Mouse (Mus musculus) heart, postnatal 0 days (tissue): ENCODE data around the gene S100a2. TPM values are rescaled to one million over a fixed set of nuclear protein-coding genes. Genes with fewer than 3 reads are reported as not detected.

Experiments
- ATAC-seq: fragments of 200-750 bp; cut with Nextera tagmentation; 2 replicates; pipeline ENCODE4 v1.8.0; 2017; ENCODE audit warnings: low read depth, moderate number of reproducible peaks, moderate library complexity; ENCODE audit not compliant: insufficient read depth
- DNase-seq: peaks from one replicate; pipeline ENCODE4 v3.0.0-alpha.2; 2016; ENCODE audit warnings: low spot score
- H3K27ac ChIP-seq: fragments of 300-500 bp; sonication (generic); 2 replicates; pipeline ENCODE4 v1.5.1; 2014; ENCODE audit warnings: low read depth, mild to moderate bottlenecking
- H3K27me3 ChIP-seq: fragments of 300-500 bp; sonication (generic); 2 replicates; pipeline ENCODE4 v1.6.1; 2014; ENCODE audit warnings: low read length, mixed read lengths; ENCODE audit not compliant: control insufficient read depth, insufficient read depth
- H3K36me3 ChIP-seq: fragments of 300-500 bp; sonication (generic); replicated peaks from 2 replicates; pipeline ENCODE4 v1.6.1; 2014; ENCODE audit warnings: low read length, mixed read lengths; ENCODE audit not compliant: control insufficient read depth, insufficient read depth
- H3K4me1 ChIP-seq: fragments of 300-500 bp; sonication (generic); 2 replicates; pipeline ENCODE4 v1.6.1; 2014; ENCODE audit warnings: antibody characterized with exemption; ENCODE audit not compliant: control insufficient read depth, insufficient read depth
- H3K4me2 ChIP-seq: fragments of 300-500 bp; sonication (generic); 2 replicates; pipeline ENCODE4 v1.6.1; 2014; ENCODE audit warnings: low read depth, mild to moderate bottlenecking, low read length, moderate library complexity
- H3K4me3 ChIP-seq: fragments of 300-500 bp; sonication (generic); 2 replicates; pipeline ENCODE4 v1.5.1; 2014; ENCODE audit warnings: low read depth, low read length
- H3K9ac ChIP-seq: fragments of 300-500 bp; sonication (generic); replicated peaks from 2 replicates; pipeline ENCODE4 v1.6.1; 2014; ENCODE audit warnings: low read depth, low read length, mixed read lengths
- H3K9me3 ChIP-seq: fragments of 300-500 bp; sonication (generic); replicated peaks from 2 replicates; pipeline ENCODE4 v1.6.1; 2016; ENCODE audit warnings: low read length; ENCODE audit not compliant: control insufficient read depth
- CTCF ChIP-seq: IDR thresholded peaks from 2 replicates; pipeline ENCODE4 v1.5.1; 2016; ENCODE audit warnings: antibody characterized with exemption, control low read depth, low read depth
- EP300 ChIP-seq: IDR thresholded peaks from 2 replicates; pipeline ENCODE4 v1.6.1; 2016; ENCODE audit warnings: antibody characterized with exemption, low read depth
- WGBS: fragments of 180-500 bp; shearing (Covaris S2); extraction: QIAGEN DNeasy Blood & Tissue Kit; methylation state at CpG from one replicate; pipeline ENCODE4 v1.1.7; 2014; 5-methylcytosine and 5-hydroxymethylcytosine counted together
- polyA plus RNA-seq: library from polyadenylated mRNA; unstranded; fragments of >200 nt; fragmentation: Nextera tagmentation; extraction: Ambion mirVana; gene quantifications from 2 replicates; pipeline ENCODE4 v1.2.1, GENCODE M21; 2015
- total RNA-seq: library from RNA; depleted of rRNA; stranded (reverse); fragments of >200 nt; gene quantifications from 2 replicates; pipeline ENCODE4 v1.2.3, GENCODE M21; 2014; ENCODE audit warnings: low replicate concordance

The S100a2 gene
- total and polyA plus RNA-seq, 2 experiments from 2014 or later, result not detected

GRCm38 (mm10) chr3:90555954-90556353 is 34.1 kb upstream of the S100a2 start:
- TF ChIP-seq EP300 (no peak), CTCF (no peak)
- H3K9ac ChIP-seq, result no peak overlapping the region
- DNase-seq (no peak), ATAC-seq (no peak)
- H3K36me3 ChIP-seq, result no peaks in the 10 kb centered on the region
- H3K9me3 ChIP-seq, result no peaks in the 10 kb centered on the region
- H3K4me3 ChIP-seq, result no peak overlapping the region
- 70% methylated on average over 5 of the region's 5 CpGs for WGBS
- no peaks in the 10 kb centered on the region for H3K4me1 ChIP-seq
- H3K27ac ChIP-seq, result no peak overlapping the region
- H3K27me3 ChIP-seq, result no peaks in the 10 kb centered on the region
- no peak overlapping the region for H3K4me2 ChIP-seq

- WGBS, result 77% methylated on average over 6 of the region's 6 CpGs
- no peak within 1 kb of the TSS for H3K9ac ChIP-seq
- H3K4me1 ChIP-seq, result no peaks in the 10 kb centered on the region
- no peaks in the 10 kb centered on the region for H3K27me3 ChIP-seq
- ATAC-seq, result no peak
- no peak within 1 kb of the TSS for H3K27ac ChIP-seq
- H3K4me2 ChIP-seq, result no peak within 1 kb of the TSS
- no peaks in the 10 kb centered on the region for H3K9me3 ChIP-seq
- DNase-seq, result no peak
- TF ChIP-seq EP300 (no peak), CTCF (no peak)
- no peaks in the 10 kb centered on the region for H3K36me3 ChIP-seq
- no peak within 1 kb of the TSS for H3K4me3 ChIP-seq
Measured at GRCm38 (mm10) chr3:90560008-90560628, 29.9 kb upstream of the S100a2 start, which contains the start of gene S100a3. Gene S100a3 (plus strand): TSS chr3:90560578.

GRCm38 (mm10) chr3:90574691-90575090 is 15.4 kb upstream of the S100a2 start:
- no peaks in the 10 kb centered on the region for H3K36me3 ChIP-seq
- DNase-seq, result no peak
- H3K4me1 ChIP-seq, result no peaks in the 10 kb centered on the region
- no peak overlapping the region for H3K4me3 ChIP-seq
- 58% methylated on average over 5 of the region's 5 CpGs for WGBS
- no peaks in the 10 kb centered on the region for H3K9me3 ChIP-seq
- no peak for ATAC-seq
- no peak overlapping the region for H3K27ac ChIP-seq
- H3K9ac ChIP-seq, result no peak overlapping the region
- H3K4me2 ChIP-seq, result no peak overlapping the region
- no peaks in the 10 kb centered on the region for H3K27me3 ChIP-seq
- TF ChIP-seq CTCF (no peak), EP300 (no peak)

GRCm38 (mm10) chr3:90575320-90575719 is 14.7 kb upstream of the S100a2 start:
- no peaks in the 10 kb centered on the region for H3K9me3 ChIP-seq
- ATAC-seq (no peak), DNase-seq (no peak)
- no peaks in the 10 kb centered on the region for H3K27me3 ChIP-seq
- H3K36me3 ChIP-seq, result no peaks in the 10 kb centered on the region
- H3K4me3 ChIP-seq, result no peak overlapping the region
- no peak overlapping the region for H3K4me2 ChIP-seq
- no peak overlapping the region for H3K27ac ChIP-seq
- no peaks in the 10 kb centered on the region for H3K4me1 ChIP-seq
- no peak for TF ChIP-seq EP300
- no peak for TF ChIP-seq CTCF
- no peak overlapping the region for H3K9ac ChIP-seq
- WGBS, result 80% methylated on average over 3 of the region's 3 CpGs

- Histone ChIP-seq H3K4me1 (no peaks in the 10 kb centered on the region), H3K27ac (no peak overlapping the region), H3K4me3 (no peak overlapping the region), H3K9me3 (no peaks in the 10 kb centered on the region), H3K27me3 (no peaks in the 10 kb centered on the region), H3K4me2 (no peak overlapping the region), H3K36me3 (no peaks in the 10 kb centered on the region), H3K9ac (no peak overlapping the region)
- TF ChIP-seq CTCF (no peak), EP300 (no peak)
- no peak for DNase-seq
- WGBS, result 60% methylated on average over 10 of the region's 10 CpGs
- ATAC-seq, result no peak
Measured at GRCm38 (mm10) chr3:90576351-90577001, 13.6 kb upstream of the S100a2 start.

GRCm38 (mm10) chr3:90579433-90579832 is 10.6 kb upstream of the S100a2 start:
- no peak overlapping the region for H3K9ac ChIP-seq
- H3K27ac ChIP-seq, result no peak overlapping the region
- no peak for ATAC-seq
- WGBS, result 40% methylated on average over 7 of the region's 7 CpGs
- no peak for DNase-seq
- H3K27me3 ChIP-seq, result no peaks in the 10 kb centered on the region
- H3K4me1 ChIP-seq, result peaks cover 5% of the 10 kb centered on the region; the same call in 1 of the 2 replicates
- H3K4me2 ChIP-seq, result no peak overlapping the region
- H3K4me3 ChIP-seq, result no peak overlapping the region
- H3K36me3 ChIP-seq, result no peaks in the 10 kb centered on the region
- no peak for TF ChIP-seq CTCF
- no peak for TF ChIP-seq EP300
- no peaks in the 10 kb centered on the region for H3K9me3 ChIP-seq
